Mouse (Mus musculus): ENCODE measurements around the gene Trappc4. TPM values are rescaled to one million over a fixed set of nuclear protein-coding genes. Genes with fewer than 3 reads are reported as not detected.
A peak's percentile ranks its signal among the peaks of the same experiment; 100 is the strongest.
"Not testable (repeated sequence)": the region's sequence is repeated elsewhere in the genome, so short reads cannot be mapped to it uniquely, and the experiment has no call there.

The Trappc4 gene
- polyA plus RNA-seq, 1 experiment, result 0.37 TPM

DNA sequence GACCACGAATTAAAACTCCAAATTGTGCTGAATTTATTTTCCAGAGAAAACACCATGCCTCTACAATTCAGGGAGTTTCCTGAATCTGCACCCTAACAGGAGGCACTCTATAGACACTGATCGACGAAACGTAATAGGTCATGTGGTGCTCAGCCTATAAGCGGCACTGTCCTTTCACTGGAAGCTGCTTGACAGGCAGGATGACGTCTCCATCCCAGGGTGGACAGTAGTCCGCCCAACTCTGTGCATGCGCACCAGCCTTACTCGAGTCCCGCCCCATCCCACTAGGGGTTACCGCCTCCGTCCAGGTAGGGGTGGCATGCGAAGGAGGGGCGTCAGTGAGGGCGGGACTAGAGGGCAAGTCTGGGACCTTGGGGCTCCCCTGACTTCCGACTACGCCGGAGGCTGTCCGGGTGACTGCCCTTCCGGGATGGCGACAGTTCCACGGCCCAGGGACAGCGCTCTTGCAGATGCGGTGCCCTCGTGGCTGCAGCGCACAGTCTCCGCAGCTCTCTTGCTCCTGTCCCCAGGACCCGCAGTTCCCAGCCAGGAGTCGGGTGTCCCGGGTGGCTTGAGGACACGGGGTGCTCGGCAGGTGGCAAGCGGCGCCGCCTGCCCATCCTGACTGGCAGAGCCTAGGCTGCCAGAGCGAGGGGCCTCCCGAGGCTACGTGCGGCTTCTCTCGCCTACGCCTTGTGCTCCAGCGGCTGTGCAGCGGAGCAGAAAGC, 10.6 kb downstream of the Trappc4 start, which contains the start of gene Slc37a4:
Slc37a4 (plus strand) TSS at position 169 of the 728 bp plus-strand sequence.
- TF ChIP-seq TAL1 (IDR thresholded peaks at IDR 0.05; ENCODE audit: low read length), result no peak
- no peak for TF ChIP-seq GATA1 (IDR thresholded peaks at IDR 0.05; ENCODE audit: low read length)
- Histone ChIP-seq H3K36me3 (ENCODE audit: control insufficient read depth) (peaks cover 40% of the 10 kb centered on the region), H3K4me1 (ENCODE audit: control insufficient read depth) (peaks cover 43% of the 10 kb centered on the region), H3K9me3 (ENCODE audit: control insufficient read depth, low read length) (no peaks in the 10 kb centered on the region), H3K27me3 (ENCODE audit: control insufficient read depth) (no peaks in the 10 kb centered on the region), H3K4me3 (replicated peaks) (peak within 1 kb of the TSS; percentile 81)

DNA sequence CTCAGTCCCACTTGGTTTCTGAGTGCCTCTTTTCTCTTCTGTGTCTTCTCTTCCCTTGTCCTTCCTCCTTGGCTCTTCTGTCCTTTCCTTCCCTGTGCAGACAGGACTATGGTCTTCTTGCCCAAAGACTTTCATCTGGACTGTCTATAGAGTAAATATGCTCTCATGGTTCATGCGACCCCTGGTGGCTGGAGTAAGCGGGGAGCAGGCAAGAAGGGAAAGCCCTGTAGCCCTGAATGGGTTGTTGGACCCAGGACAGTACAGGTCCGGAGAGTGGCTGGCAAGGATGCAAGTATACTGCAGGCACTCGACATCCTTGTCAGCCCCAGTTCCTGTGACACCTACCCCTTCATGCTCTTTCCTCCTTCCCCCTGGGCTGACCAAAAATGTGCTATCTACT, 15.9 kb downstream of the Trappc4 start:
- no peaks in the 10 kb centered on the region for H3K27me3 ChIP-seq (ENCODE audit: control insufficient read depth)
- TF ChIP-seq GATA1 (IDR thresholded peaks at IDR 0.05; ENCODE audit: low read length), result no peak
- TF ChIP-seq TAL1 (IDR thresholded peaks at IDR 0.05; ENCODE audit: low read length), result no peak
- peaks cover 57% of the 10 kb centered on the region for H3K36me3 ChIP-seq (ENCODE audit: control insufficient read depth)
- no peak overlapping the region for H3K4me3 ChIP-seq (replicated peaks)
- no peaks in the 10 kb centered on the region for H3K9me3 ChIP-seq (ENCODE audit: control insufficient read depth, low read length)
- H3K4me1 ChIP-seq (ENCODE audit: control insufficient read depth), result peaks cover 18% of the 10 kb centered on the region

DNA sequence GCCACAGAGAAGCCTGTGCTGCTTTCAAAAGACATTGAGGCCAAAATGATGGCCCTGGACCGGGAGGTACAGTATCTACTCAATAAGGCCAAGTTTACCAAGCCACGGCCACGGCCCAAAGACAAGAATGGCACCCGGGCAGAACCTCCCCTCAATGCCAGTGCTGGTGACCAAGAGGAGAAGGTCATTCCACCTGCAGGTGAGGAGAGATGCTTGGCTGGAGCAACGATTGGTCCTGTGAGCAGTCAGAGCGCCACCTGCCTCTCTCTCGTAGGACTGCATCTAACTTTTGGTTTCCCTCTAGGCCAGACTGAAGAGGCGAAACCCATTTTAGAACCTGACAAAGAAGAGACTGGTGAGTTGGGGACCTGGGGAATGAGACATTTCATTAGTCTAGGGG, 18.1 kb downstream of the Trappc4 start:
- H3K4me3 ChIP-seq (replicated peaks), result no peak overlapping the region
- TF ChIP-seq TAL1 (IDR thresholded peaks at IDR 0.05; ENCODE audit: low read length) (no peak), GATA1 (IDR thresholded peaks at IDR 0.05; ENCODE audit: low read length) (no peak)
- no peaks in the 10 kb centered on the region for H3K9me3 ChIP-seq (ENCODE audit: control insufficient read depth, low read length)
- H3K36me3 ChIP-seq (ENCODE audit: control insufficient read depth), result peaks cover 79% of the 10 kb centered on the region
- peaks cover 10% of the 10 kb centered on the region for H3K4me1 ChIP-seq (ENCODE audit: control insufficient read depth)
- no peaks in the 10 kb centered on the region for H3K27me3 ChIP-seq (ENCODE audit: control insufficient read depth)

DNA sequence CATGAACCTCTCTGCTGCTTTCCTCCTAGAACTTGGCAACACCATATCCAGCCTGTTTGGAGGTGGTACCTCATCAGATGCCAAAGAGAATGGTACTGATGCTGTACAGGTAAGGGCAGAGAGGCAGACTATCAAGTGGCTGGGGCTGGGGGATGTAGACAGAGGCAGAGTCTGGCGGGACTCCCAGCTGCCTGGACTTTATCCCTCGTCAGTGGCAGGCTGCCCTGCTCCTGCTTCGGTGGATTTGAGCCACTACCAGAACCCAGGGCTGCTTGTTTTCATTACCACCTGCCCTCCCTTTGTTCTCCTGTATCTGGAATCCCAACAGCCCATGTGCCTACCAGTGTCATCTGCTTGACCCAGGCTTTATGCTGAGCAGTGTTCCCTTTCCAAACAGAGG, 20.2 kb downstream of the Trappc4 start:
- H3K36me3 ChIP-seq (ENCODE audit: control insufficient read depth), result peaks cover 97% of the 10 kb centered on the region
- no peak overlapping the region for H3K4me3 ChIP-seq (replicated peaks)
- H3K9me3 ChIP-seq (ENCODE audit: control insufficient read depth, low read length), result no peaks in the 10 kb centered on the region
- no peaks in the 10 kb centered on the region for H3K27me3 ChIP-seq (ENCODE audit: control insufficient read depth)
- no peak for TF ChIP-seq TAL1 (IDR thresholded peaks at IDR 0.05; ENCODE audit: low read length)
- no peak for TF ChIP-seq GATA1 (IDR thresholded peaks at IDR 0.05; ENCODE audit: low read length)
- H3K4me1 ChIP-seq (ENCODE audit: control insufficient read depth), result peaks cover 9% of the 10 kb centered on the region

DNA sequence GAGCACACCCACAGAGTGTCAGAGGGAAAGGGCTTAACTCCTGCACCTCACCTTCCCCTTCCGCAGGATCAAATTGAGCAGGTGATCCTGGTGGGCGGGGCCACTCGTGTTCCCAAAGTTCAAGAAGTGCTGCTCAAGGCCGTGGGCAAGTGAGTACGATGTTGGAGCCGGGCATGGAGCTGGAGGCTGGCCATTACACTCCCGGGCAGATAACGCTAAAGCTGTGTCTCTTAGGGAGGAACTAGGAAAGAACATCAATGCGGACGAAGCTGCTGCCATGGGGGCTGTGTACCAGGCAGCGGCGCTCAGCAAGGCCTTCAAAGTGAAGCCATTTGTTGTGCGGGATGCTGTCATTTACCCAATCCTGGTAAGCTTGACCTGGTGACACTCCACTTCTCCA, 22.8 kb downstream of the Trappc4 start:
- Histone ChIP-seq H3K9me3 (ENCODE audit: control insufficient read depth, low read length) (no peaks in the 10 kb centered on the region), H3K36me3 (ENCODE audit: control insufficient read depth) (peaks cover 94% of the 10 kb centered on the region), H3K4me3 (replicated peaks) (no peak overlapping the region), H3K27me3 (ENCODE audit: control insufficient read depth) (no peaks in the 10 kb centered on the region), H3K4me1 (ENCODE audit: control insufficient read depth) (peaks cover 23% of the 10 kb centered on the region)
- TF ChIP-seq GATA1 (IDR thresholded peaks at IDR 0.05; ENCODE audit: low read length), result no peak
- no peak for TF ChIP-seq TAL1 (IDR thresholded peaks at IDR 0.05; ENCODE audit: low read length)

DNA sequence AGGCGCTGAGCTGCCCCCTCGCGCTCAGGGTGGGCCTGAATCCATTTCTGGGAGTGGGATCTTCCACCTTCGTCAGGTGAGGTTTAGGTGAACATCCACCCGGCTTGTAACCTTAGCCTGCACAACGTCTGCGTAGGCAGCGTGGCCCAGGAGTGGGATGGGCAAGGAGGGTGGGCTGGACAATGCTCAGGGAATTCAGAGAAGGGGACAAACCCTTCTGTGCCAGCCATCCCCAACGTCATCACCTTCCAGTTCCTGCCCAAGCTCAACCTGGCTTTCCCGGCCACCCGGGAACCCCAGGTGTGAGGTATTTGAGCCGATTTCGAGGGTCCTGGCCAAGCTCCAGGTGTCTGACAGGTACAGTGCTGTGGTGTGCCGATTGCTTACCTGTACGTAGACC, 27.5 kb downstream of the Trappc4 start:
- Histone ChIP-seq H3K4me1 (ENCODE audit: control insufficient read depth) (peaks cover 38% of the 10 kb centered on the region), H3K36me3 (ENCODE audit: control insufficient read depth) (peaks cover 46% of the 10 kb centered on the region), H3K9me3 (ENCODE audit: control insufficient read depth, low read length) (no peaks in the 10 kb centered on the region), H3K27me3 (ENCODE audit: control insufficient read depth) (no peaks in the 10 kb centered on the region), H3K4me3 (replicated peaks) (peak overlapping the region; percentile 79)
- no peak for TF ChIP-seq TAL1 (IDR thresholded peaks at IDR 0.05; ENCODE audit: low read length)
- no peak for TF ChIP-seq GATA1 (IDR thresholded peaks at IDR 0.05; ENCODE audit: low read length)

DNA sequence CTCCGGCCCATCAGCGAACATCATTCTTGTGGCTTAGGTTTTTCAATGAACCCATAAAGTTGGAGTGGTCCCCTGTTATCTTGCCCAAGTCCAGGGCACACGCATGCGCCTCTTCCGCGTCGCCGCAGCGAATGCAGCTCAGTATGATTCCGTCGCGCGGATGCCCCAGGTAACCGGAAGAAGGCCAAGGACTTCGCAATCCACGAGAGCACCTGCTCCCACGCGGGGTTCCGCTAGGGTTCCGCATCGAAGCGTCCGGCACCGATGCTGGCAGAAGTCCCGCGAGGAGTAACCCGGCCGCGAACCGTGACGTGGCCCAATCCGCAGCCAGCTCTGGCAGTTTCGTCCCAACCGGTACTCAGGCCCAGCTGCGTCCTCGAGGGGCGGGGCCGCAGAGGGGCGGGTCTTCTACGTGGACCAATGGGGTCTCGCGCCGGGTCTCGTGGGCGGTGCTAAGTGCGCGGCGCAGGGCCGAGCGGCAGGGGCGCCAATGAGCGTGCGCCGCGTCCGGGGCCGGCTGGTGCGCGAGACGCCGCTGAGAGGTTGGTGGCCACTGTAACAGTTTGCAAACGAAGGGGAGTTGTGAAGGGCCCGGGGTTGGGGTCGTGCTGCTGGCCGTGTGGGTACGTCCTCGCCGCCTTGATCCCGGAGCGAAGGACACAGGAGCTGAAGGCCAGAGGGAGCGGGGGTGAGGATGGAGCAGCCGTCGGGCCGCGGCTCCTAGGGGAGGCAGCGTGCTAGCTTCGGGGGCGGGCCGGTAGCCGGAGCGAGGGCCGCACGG, 28.2 kb downstream of the Trappc4 start, which contains the start of gene Hyou1:
Hyou1 (plus strand) TSS at position 437 of the 781 bp plus-strand sequence.
- peak; percentile 78 for TF ChIP-seq GATA1 (IDR thresholded peaks at IDR 0.05; ENCODE audit: low read length)
- no peak for TF ChIP-seq TAL1 (IDR thresholded peaks at IDR 0.05; ENCODE audit: low read length)
- H3K9me3 ChIP-seq (ENCODE audit: control insufficient read depth, low read length), result no peaks in the 10 kb centered on the region
- H3K4me1 ChIP-seq (ENCODE audit: control insufficient read depth), result peaks cover 38% of the 10 kb centered on the region
- H3K4me3 ChIP-seq (replicated peaks), result peak within 1 kb of the TSS; percentile 79
- peaks cover 40% of the 10 kb centered on the region for H3K36me3 ChIP-seq (ENCODE audit: control insufficient read depth)
- H3K27me3 ChIP-seq (ENCODE audit: control insufficient read depth), result no peaks in the 10 kb centered on the region

DNA sequence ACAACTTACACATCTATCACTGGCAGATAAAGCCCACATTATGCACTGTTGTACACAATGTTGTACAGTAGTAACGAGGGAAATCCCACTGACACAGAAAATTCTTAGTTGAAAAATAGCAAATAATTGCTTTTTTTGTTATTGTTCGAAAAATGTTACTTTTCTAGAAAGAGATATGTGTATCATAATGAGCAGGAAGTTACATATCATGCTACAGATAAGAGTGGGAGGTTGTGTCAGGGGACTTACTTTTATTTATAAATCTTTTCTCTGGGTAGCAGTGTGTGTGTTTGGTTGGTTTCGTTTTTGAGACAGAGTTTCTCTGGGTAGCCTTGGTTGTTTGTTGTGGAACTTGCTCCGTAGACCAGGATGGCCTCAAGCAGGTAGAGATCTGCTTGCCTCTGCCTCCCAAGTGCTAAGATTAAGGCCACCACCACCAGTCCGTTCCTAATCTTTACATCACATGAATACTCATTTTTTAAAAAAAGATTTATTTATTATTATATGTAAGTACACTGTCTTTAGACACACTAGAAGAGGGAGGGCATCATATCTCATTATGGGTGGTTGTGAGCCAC, 29.2 kb downstream of the Trappc4 start:
- peaks cover 30% of the 10 kb centered on the region for H3K36me3 ChIP-seq (ENCODE audit: control insufficient read depth)
- peaks cover 46% of the 10 kb centered on the region for H3K4me1 ChIP-seq (ENCODE audit: control insufficient read depth)
- H3K27me3 ChIP-seq (ENCODE audit: control insufficient read depth), result no peaks in the 10 kb centered on the region
- peak overlapping the region; percentile 79 for H3K4me3 ChIP-seq (replicated peaks)
- no peaks in the 10 kb centered on the region for H3K9me3 ChIP-seq (ENCODE audit: control insufficient read depth, low read length)
- TF ChIP-seq TAL1 (IDR thresholded peaks at IDR 0.05; ENCODE audit: low read length) (no peak), GATA1 (IDR thresholded peaks at IDR 0.05; ENCODE audit: low read length) (no peak)

DNA sequence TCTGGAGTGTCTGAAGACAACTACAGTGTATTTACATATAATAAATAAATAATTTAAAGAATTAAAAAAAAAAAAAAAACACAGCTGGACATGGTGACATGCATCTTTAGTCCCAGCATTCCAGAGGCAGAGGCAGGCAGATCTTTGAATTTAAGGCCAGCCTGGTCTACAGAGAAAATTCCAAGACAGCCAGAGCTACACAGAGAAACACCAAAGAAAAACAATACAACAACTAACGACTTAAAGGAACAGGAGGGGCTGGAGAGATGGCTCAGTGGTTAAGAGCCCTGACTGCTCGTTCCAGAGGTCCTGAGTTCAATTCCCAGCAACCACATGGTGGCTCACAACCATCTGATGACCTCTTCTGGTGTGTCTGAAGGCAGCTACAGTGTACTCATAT, 30.1 kb downstream of the Trappc4 start:
- not testable (repeated sequence) for H3K9me3 ChIP-seq (ENCODE audit: control insufficient read depth, low read length); H3K4me3 ChIP-seq (replicated peaks); H3K27me3 ChIP-seq (ENCODE audit: control insufficient read depth)
- Histone ChIP-seq H3K36me3 (ENCODE audit: control insufficient read depth) (peaks cover 21% of the 10 kb centered on the region), H3K4me1 (ENCODE audit: control insufficient read depth) (peaks cover 46% of the 10 kb centered on the region)

All from erythroblast, embryonic 14.5 days (primary cell).